Mouse (Mus musculus) ES-CJ7 (cell line): ENCODE measurements at regions not wholly inside any gene's neighbourhood (a gene's known extent, or its start where the extent isn't known, plus 50 kb on each side); places are given as distances from the start of the nearest gene placed in this dataset.
A peak's percentile ranks its signal among the peaks of the same experiment; 100 is the strongest.

Experiments
- DNase-seq: peaks from one replicate; pipeline ENCODE4 v3.0.0; 2011; ENCODE audit warnings: low read depth, low spot score

DNA sequence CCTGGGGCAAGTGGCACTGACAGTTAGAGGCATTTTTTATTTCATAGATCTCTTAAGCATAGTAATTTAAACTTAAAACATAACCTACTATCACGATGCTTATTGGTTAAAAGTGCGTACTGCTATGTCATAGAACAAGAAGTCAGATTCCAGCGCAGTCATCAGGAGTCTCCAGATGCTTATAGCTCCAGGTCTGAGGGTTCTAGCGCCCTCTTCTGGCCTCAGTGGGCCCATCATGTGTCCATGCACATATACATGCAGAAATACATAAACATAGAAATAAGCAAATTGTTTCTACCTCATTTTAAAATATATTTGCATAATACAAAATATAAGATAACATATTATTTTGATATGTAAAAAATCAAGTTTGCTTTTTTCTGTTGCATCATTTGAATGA, 1002.8 kb upstream of the Adgrl2 start:
- DNase-seq: peak; percentile 31

DNA sequence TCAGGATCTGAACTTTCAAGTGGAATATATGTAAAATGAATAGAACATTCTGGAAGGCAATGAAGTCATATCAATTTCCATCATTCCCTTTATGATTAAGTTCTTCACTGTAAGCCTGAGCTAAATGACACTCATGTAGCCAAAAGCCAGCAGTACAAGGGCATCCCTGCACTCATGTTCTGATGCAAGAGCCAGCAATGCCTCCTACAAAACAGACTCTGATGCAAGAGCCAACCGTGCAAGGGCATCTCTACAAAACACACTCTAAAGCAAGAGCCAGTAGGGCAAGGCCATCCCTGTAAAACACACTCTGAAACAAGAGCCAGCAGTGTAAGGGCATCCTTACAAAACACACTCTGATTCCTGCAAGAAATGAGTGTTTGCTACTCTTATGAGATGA, 997.4 kb upstream of the Adgrl2 start:
- DNase-seq: no peak

DNA sequence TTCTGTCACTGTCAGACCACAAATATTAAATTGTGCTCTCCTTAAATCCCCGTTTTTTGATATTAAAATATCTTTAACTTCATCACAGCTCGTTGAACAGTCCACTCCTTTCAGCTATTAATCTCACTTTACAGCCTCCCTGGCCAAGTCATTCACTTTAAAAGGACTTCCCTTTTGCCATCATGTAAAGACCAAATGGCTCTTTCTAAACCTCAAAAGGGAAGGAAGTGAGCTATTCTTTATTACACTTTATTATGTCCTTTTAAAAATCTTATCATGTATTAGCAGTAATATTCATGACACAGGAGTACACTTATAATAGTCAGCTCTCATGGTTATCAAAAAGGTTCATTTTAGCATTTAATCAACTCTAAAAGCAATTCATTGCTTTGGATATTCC, 966.6 kb upstream of the Adgrl2 start:
- no peak for DNase-seq

DNA sequence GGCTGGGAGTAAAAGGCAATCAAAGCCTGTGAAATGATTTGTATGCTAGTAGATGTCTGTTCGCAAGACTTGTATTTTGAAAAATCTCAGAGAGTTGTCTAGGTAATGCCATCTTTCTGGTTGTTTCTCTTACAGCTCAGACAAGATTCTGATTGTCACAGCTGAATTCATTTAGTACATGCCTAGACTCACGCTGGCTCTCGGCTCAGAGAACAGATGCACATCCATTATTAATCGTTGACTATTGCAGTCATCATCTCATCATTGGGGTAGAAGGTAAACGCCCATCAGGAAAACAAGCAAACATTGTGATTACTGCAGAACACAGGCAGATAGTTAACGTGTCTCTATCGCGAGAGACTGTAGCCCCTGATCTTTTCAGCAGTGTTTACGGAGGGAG, 945.8 kb upstream of the Adgrl2 start:
- DNase-seq: no peak

DNA sequence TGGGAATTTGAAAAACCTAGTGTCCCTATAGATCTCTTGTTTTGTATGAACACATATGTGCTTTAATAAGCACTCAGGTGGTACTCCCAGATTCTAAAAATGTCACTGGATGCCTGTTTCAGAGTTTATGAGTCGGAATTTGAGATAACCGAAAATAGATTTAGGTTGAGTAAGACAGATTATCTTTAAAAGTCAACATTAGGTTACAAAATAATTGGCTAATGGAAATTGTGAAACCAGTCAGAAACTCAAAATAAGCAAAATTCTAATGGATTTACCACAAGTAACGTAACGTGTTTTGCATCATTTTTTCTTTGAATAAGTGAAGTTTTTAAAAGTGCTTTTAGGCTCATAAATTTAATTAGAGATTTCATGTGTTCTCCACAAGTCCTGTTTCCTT, 944.5 kb upstream of the Adgrl2 start:
- DNase-seq: no peak

DNA sequence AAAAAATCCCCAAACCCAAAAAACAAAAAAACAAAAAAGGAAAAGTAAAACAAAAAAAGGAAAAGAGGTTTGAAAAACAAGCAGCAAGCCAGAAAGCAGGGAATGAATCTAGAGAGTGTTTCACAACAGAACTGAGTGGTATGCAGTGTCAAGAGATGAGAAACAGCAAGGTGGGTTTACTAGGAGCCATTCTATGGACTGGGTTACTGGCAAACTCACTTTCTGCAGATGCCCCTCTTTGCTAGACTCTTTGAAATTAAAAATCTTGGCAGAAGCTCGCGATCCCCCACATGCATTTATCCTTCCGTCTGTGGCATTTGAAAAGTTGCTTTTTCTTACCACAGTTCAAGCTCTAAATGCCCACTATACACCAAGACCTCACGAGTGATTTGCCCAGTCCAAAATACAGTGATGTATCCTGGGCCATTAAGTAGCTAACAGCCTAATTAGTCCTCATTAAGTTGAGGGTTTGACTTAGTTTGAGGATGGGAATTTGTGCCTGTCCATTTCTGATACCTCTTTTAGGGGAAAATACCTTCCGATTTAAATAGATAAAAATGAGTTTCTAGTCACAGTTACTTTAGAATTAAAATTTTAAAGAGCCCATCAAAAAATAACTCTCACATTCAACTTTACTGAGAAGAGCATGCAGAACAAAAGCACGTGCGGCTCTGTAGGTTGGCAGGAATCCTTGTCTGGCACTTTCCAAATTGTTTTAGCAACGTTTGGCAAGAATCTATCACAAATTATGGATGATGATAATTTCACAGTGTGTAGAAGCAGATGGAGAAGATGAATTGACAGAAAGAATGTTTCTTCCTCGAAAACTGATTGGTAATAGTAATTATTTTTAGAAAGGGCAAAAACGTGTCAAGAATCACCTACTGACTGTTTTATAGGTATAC, 938.4 kb upstream of the Adgrl2 start:
- no peak for DNase-seq

DNA sequence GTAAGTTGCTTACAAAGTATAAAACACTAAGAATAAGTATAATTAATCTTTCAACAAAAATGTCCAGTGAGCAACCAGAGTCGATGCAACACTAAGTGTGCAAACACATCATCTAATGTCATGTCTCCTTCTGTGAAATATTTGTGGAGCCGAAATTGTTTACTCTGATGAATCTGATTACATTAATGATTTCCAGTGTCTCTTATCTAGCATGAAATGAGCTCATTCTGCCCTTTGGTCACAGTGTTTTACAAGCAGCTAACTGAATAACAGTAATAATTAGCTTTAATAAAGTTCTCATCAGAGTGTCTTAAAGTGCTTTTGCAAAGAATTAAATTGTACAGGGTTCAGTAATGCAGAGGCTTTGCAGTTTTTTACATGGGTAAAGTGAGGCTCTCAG, 929.9 kb upstream of the Adgrl2 start:
- no peak for DNase-seq

DNA sequence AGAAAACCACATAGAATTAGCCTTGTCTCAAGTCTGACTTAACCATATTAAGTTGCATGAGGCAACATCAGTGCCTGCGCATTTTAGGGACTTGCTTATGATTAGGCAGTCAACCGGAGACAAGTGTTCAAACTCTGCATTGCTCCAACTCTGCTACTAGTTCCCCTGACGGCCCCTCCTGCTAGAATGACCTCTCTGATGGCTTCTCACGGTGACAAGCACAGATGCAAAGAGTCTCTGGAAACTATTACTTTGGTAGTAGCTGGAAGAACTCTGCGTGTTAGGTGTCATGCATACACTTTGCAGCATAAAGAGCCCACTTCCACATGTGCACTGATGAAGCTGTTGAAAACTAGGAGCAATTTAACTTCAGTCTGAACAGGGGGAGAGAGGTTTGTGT, 927.8 kb upstream of the Adgrl2 start:
- DNase-seq: no peak

DNA sequence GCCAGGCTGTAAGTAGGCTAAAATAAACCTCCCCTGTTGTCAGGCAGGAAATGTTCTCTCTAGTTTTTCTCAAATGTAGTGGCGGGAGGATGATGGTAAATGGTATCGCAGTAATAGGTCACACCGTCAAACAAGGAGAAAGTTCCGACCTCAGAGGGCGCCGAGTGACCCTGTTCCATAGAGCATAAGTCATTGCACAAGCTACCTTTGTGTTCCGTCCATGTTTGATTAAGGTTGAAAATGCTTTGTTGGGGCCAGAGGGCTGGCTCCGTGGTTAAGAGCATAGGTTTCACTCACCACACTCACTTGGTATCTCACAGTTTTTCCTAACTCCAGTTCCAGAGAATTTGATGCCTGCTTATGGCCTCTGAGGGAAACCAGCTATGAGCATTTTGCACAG, 920.4 kb upstream of the Adgrl2 start:
- DNase-seq: no peak

DNA sequence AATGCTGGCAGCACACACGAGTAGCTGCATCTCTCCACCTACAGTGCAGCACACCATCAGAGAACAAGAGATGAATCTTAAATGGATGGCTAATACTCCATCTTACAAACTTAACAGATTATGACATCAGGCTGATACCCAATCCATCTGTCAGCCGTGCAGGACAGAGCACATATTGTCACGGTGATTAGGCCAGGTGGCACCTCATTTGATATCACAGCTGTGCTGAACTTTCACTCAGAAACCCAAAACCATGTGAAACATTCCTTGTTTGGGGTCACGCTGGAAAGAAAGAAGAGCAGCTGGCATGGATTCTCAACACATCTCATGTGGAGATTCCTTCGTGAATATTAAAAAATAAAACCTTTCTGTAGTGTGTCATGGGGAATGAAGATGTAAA, 911.4 kb upstream of the Adgrl2 start:
- DNase-seq: no peak

DNA sequence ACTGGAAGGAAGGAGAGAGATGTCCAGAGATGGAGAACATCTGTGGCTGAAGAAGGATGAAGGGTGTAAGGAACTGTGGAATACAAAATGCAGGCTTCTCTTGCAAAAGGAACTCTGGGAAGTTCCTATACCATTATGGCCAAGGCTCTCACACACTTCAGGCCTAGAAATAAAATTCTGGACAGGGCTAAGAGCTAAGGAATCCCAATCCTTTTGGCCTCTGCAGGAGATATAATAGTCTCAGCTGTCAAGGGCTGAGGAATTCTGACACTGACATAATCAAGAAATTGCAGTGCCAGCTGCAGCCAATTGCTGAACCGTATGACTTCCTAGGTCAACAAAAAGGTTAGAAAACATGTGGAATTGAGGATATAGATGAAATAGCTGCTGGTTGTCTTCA, 886.2 kb upstream of the Adgrl2 start:
- no peak for DNase-seq

DNA sequence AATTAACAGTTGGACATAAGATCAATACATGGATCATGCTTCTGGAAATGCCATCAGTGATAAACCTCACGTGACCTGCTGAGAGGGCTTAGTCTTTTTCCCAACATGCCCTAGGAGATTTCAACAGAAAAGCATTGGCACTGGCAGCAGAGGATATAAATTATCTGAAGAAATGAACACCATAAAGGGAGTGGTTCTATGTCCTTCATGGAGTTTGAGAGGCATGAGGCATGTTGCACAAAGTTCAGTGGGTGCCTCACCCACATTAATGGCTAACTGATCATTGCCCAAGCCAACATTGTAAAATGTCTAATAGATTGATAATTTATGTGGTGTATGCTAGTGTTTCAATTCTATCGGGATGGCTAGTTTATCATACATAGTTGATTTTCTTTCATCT, 875.6 kb upstream of the Adgrl2 start:
- no peak for DNase-seq

DNA sequence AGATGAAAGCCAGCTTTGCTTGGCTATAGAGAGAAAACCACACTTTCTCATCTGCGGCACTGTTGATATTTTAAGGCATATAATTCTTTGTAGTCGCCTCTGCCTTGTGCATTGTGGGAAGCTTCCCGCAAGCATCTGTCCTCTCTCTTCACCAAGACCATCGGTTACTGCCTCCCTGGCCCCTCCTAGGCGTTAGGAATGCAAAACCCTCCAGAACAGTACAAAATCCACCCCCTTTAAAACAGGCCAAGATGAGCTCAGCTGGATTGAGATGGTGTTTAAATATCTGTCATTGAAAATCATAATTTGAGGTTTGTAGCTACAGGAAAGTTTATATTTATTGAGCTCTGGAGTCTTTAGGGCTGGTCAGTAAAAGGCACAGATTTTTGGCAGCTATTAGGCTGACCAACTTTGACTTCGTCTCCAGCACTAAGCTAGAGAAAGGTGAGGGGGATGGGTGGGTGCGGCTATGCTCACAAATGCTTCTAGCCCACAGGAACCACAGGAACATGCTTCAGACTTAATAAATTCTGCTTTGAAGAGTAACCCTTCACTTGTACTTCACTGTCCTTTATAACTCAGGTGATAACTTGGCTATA, 856.7 kb upstream of the Adgrl2 start:
- DNase-seq: no peak

DNA sequence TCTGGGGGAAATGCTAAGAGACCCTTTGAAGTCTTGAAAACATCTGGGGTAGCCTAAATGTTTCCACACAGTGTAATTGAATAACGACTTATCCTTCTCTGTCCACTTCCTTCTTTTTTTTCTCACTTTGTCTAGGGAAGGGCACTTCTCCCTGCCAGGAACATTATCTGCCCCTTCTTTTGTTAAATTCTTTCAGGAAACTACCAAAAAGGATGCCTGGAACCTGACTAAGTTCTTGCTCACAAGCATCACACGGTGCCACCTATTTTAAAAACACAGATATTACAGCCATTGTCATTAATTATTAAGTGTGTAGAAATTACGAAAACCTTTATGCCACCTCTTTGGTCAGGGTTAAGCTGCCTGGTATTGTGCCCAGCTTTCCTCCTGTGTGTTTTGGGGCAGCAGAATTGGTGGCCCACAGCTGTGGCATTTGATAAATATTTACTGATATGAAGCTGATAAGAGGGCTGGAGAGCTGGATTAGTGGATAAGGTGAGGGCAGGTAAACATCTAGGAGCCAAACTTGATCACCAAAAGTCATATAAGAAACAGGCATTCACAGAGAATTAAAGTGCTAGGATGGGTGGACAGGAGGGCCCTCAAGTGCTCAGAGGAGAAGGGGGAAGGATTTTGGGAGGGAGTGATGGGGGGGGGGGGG, 855.6 kb upstream of the Adgrl2 start:
- no peak for DNase-seq

DNA sequence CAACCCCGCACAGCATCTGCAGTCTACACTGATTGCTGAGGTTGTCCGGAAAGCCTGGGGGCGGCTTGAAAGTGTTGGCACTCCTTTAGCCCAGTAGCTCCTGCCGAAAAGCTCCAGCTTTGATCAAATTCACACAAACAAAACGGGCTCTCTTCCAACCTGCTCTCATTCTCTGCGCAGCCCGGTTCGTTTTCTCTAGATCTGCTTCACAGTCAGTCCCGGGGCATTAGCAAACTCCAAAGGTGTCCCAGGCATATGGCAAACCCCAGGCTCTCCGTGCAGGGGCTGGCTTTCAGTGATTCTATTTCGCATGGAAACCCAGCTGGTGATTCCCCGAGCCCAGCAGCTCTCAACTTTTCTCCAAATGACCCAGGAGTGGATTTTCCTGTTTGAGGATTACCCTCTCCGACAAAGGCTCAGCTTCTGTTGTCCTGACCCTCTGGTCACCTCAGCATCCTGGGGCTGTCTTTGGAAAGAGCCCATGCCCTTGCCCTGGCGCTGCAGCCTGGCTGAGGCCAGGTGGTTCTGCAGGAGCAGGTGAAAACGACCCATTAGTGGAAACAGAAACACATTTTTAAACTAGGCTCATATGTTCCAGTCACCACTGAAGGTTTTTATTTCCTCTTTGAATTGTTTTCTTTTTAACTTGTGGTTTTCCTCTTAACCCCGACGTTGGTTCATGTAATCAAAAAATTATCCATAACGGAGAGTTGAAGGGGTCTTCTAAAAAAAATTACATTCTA, 854.9 kb upstream of the Adgrl2 start:
- DNase-seq: no peak

DNA sequence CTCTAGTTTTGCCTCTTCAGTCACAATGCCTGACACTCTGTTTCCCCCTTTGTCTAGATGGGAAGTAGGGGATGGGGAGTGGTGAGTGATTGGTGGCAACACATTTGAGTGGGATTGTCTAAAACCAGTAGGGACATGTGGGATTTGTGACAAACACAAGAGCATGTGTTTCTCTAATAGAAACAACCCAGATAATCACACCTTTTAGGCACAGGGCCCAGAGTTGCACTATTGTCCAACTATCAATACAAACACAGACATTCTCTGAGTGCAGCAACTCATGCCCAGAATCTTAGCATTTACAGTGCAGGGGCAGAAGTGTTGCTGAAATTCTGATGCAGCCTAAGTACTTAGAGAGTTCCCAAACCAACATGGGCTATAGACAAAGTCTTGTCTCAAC, 847.6 kb upstream of the Adgrl2 start:
- DNase-seq: no peak

DNA sequence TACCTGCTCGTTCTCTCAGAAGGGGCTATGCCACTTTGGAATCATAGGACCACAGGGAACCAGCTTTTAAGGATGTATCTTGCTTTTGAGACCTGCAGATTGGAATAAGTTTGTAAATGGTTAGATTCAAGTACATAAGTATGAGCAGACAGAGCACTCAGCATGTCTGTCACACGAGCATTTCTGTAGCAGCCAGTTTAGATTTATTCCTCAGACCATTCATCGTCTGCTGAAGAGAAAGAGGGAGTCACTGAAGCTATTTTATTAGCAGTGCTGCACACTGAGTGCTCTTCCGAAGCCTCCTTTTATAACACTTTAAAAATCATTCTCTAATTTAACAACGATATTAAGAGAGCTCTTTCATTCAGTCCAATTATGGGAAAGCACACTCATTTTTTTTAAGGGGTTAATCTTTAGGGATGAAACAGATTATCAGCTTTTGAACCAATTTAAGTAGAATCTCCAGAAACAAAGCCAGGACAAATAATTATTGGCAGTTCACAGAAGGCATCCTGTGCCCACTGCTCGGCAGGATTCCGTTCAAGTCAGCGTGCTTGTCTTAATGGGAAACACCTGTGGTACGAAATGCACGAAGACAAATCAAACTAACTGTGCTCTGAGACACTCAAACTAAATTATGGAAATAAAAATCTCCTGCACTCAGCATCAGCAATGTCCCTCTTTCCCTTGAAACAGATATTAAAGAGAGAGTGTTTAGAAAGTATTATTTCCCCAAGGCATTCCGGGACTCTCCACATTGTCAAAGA, 846.3 kb upstream of the Adgrl2 start:
- no peak for DNase-seq

DNA sequence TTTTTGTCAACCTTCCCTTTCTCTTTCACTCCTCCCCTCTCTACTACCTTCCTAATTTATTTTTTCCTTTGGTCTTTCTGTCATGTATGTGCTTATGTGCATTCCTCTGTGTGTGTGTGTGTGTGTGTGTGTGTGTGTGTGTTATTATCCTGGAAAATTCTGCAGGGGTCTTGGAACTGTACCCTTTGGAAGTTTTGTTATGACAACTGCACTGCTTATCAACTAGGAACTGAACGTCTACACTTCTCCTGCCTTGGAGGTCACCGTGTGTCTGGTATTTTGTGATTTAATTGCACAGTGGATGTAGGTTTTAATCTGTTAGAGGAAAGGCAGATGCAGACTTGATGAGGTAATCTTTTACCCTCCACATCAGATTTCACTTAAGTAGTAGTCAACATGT, 836.8 kb upstream of the Adgrl2 start:
- no peak for DNase-seq

DNA sequence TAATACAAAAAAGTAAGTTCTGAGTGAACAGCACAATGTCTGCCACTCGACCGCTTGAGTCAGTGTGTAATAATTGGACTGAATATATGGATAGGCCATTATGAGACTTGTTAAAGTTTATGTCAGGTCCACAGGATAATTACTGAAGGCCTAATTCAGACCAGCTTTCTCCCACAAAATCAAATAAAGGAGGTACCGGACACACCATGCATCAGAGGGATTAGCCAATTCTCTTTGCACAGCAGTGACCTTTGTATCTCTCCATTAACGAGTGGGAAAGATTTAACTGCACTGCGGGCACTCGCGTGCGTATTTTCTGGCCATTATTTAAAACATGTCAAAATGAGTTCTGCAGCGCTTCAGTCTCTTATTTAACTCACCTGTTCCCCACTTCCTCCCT, 836.4 kb upstream of the Adgrl2 start:
- no peak for DNase-seq

DNA sequence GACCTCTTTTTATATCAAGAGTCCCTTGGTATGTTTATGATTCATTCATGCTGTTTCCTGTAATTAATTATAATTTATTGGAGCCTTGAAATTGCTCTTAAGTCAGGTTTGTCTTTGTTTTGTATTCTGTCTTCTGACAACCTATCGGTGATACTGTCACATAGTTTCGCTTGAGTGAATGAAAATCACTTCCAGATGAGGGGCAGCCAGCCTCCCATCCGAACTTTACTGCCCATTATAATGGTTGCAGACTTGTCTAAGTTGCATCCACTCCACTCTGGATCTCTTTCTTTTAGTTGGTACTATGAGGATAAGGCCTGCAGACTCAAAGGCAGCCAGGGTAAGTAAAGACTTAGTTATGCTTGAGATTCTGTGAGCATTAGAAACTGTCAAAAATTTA, 830.3 kb upstream of the Adgrl2 start:
- no peak for DNase-seq

DNA sequence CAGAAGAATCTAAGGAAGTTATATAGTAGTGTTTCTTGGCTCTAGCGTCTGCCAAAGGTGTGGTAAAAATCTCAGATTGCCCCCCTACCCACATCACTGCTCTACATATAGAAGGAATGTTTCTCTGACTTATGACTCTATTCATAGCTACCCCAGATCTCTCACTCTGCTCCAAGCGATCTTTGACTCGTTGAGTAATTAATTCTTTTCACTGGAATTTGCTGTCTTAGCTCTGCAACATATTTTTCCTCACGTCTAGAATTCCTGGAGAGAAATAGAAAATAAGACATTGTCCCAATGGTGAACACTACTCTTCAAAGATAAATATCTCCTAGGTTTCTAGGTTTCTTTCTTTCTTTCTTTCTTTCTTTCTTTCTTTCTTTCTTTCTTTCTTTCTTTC, 829.5 kb upstream of the Adgrl2 start:
- DNase-seq: no peak

DNA sequence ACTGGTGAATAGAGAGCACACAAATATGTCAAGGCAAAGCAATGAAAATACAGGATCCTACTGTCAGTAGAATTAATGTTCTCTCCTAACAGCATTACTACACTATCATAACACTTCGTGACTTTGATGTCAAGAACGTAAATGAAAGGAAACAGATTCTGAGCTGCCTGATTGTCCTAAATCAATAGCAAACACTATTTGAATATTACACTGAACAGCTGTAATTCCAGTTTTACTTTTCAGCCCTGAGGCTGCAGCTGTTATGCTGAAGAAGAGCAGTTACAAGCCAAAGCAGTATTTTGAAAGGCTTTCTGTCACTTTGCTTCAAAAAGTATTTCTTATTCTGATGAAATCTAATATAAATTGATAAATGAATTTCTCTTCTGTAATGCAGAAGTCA, 828.7 kb upstream of the Adgrl2 start:
- DNase-seq: no peak
